ENCODE assay signal across 1 mouse cellular context in genomic region chr11:106267311-106267852, GRCm38 (mm10).
TF ChIP-seq lines count a peak whose summit lies in the region.

No protein-coding gene starts in this region.

TF ChIP-seq in MEL, 35 proteins besides CTCF, POLR2A, EP300 and RAD21:
- no peak for TF ChIP-seq BHLHE40 (IDR thresholded peaks at IDR 0.05; ENCODE audit: borderline replicate concordance, low read depth, low read length)
- peak; percentile 48; the same call in 1 of the 2 replicates for TF ChIP-seq MXI1 (IDR thresholded peaks at IDR 0.05; ENCODE audit: low read depth, low read length)
- 0 out of 2 replicates have a peak, but pooled peaks have one; percentile 21 for TF ChIP-seq SIN3A (IDR thresholded peaks at IDR 0.05; ENCODE audit: low read length)
- no peak for TF ChIP-seq MYB (IDR thresholded peaks at IDR 0.05; ENCODE audit: low read depth, low read length)
